Mouse (Mus musculus) C2C12 (cell line): Measurements from ENCODE around the gene Myo5c.

ENCODE experiments used
- CEBPB ChIP-seq: IDR thresholded peaks from one replicate; pipeline ENCODE4 v1.6.1; 2011; ENCODE audit warnings: low read depth, mild to moderate bottlenecking, control low read depth, moderate library complexity
- CTCF ChIP-seq: IDR thresholded peaks from one replicate; pipeline ENCODE4 v1.5.1; 2011; ENCODE audit not compliant: control insufficient read depth, insufficient read depth, insufficient read length
- USF1 ChIP-seq: IDR thresholded peaks from one replicate; pipeline ENCODE4 v1.6.1; 2011; ENCODE audit warnings: low read depth, mild to moderate bottlenecking, control low read depth, moderate library complexity

DNA sequence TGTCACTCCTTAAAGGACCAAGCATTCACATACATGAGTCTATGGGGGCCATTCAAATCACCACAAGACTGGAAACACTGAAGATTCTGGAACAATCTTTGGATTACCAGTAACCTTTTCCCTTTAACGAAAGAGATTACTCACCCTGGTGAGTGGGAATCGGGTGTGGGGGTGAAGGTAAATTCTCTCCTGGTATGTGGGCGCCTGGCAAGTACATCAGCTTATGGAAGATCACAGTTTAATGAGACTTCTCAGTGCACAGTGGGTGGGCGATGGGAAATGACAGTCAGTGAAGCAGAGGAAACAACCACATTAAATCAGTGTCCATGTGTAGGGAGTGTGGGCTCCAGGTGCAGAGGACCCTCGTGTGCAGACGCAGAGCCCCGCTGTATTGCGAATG lies 99.0 kb downstream of the Myo5c start:
- no peak for TF ChIP-seq CTCF
- no peak for TF ChIP-seq CEBPB
- TF ChIP-seq USF1: no peak
